Mouse (Mus musculus) mammary gland, adult 2 months (tissue): ENCODE measurements around the gene Gm49396. TPM values are rescaled to one million over a fixed set of nuclear protein-coding genes. Genes with fewer than 3 reads are reported as not detected.

Source experiments
- polyA plus RNA-seq: library from polyadenylated mRNA; depleted of rRNA; stranded (reverse); fragments of >200 nt; gene quantifications from 2 replicates; pipeline ENCODE4 v1.2.3, GENCODE M21; 2012; ENCODE audit warnings: low replicate concordance; rRNA removed

Gm49396 gene
- polyA plus RNA-seq: 2.1 and 2.5 TPM in 2 replicates

GRCm38 (mm10) chr7:30563117-30563905 lies at the start of gene Gm49396, which contains the start of the genes U2af1l4 and Psenen:
Gene Gm49396, plus strand, starts transcription at chr7:30563344.
Gene U2af1l4, plus strand, starts transcription at chr7:30563301.
Gene Psenen, minus strand, starts transcription at chr7:30563627.

DNA sequence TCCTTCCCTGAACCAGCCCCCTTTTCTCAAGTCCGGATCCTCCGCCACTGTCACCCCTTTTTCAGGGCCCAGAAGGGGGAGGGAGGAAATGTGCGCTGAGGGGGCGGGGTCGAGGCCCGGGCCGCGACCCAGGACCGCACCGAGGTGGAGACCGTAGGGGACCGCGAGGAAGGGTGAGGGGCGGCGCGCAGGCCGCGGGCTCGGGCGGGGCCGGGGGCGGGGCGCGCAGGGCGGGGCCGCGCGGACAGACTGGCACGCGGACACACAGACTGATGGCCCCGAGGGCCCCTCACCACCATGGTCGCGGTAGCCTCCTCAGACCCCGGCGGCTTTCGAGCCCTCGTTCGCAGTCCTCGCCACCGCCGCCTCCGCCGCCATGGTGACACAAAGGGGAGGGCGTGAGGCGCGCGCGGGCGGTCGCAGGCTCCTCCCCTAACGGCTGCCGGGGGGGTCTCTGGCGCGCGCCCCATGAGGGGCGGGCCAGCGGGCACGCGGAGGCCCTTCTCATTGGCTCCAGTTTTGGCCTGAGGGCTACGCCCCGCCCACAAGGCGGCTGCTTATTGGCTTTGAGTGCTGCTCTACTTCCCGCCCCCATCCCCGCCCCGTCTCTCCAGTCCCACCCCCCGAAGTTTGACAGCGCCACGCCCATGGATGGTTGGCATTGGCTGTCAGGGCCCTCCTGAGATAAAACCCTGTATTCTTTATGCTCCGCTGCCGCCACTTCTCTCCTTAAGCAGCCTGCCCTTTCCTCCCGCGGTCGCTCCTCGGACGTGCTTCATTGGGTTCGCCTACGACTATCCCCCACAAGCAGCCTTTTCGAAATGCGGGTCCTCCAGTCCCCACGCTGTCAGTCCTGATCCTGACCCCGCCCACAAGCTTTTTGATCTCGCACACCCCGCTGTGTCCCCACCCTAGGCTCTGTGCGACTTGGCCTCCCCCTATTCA lies 28.2 kb upstream of the Gm49396 start, which contains the start of gene Arhgap33:
Gene Arhgap33, minus strand, starts transcription at position 428 of the 945 bp plus-strand sequence.

GRCm38 (mm10) chr7:30552102-30553020 lies 10.8 kb upstream of the Gm49396 start, which contains the start of the genes Hspb6 and Proser3:
Gene Hspb6, plus strand, starts transcription at chr7:30552178.
Gene Proser3, minus strand, starts transcription at chr7:30552299.

GRCm38 (mm10) chr7:30559443-30559954 lies 3.6 kb upstream of the Gm49396 start, which contains the start of gene Lin37:
Gene Lin37, minus strand, starts transcription at chr7:30559838.

GRCm38 (mm10) chr7:30564970-30565571 lies 1.9 kb downstream of the Gm49396 start, which contains the start of gene Igflr1:
Gene Igflr1, plus strand, starts transcription at chr7:30565427.

DNA sequence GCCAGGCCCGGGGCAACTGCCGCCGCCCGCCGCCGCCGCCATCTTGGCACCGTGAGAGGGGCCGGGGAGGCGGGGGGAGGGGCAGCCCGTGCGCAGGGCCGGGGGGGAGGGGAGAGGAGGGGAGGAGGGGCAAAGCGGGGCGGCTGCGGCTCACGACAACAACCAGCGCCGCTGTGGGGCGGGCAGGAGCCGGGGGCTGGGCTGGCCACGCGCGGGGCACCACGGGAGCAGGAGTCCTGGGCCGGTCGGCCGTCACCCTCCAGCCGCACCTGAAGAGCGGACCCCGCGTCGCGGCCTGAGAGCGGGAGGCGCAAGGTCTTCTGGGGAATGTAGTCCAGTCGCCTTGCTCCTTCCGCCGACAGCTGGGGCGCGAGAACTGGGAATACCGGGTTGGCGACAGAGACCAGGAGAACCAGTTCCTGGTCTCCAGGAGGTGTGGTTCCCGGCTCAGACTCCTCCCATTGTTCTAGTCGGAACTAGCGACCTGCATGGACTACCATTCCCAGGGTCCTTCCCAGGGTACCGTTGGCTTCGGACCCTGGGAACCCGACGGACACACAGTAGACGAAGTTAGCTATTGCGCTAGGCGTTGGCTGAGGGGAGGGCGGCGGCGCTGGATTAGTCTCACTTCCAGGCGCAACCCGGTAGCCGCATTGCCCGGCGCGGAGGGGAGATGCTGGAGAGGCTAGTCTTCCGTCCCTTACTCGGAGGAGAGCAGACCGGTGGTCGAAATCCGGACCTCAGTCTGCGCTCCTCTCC lies 25.7 kb downstream of the Gm49396 start, which contains the start of gene Kmt2b:
Gene Kmt2b, minus strand, starts transcription at position 51 of the 759 bp plus-strand sequence.

DNA sequence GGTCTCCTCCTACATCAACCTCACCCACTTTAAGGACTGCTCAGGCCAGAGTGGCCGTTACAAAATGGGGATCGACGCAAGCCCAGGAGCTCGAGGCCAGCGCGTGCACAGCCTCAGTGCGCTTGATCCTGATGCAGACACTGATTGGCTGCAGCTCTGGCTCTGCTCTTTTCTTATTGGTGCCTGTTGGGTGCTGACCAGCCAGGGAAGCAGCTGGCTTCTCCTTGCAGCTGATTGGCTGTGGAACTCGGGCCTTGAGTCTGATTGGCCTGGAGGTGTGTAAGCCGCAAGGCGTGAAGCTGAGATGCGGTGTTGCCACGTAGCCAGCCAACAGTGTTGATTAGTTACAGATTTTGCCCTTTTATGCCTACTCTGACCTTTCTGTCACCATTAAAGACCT lies 35.6 kb downstream of the Gm49396 start, which contains the start of gene Zbtb32:
Gene Zbtb32, minus strand, starts transcription at position 124 of the 400 bp plus-strand sequence.

DNA sequence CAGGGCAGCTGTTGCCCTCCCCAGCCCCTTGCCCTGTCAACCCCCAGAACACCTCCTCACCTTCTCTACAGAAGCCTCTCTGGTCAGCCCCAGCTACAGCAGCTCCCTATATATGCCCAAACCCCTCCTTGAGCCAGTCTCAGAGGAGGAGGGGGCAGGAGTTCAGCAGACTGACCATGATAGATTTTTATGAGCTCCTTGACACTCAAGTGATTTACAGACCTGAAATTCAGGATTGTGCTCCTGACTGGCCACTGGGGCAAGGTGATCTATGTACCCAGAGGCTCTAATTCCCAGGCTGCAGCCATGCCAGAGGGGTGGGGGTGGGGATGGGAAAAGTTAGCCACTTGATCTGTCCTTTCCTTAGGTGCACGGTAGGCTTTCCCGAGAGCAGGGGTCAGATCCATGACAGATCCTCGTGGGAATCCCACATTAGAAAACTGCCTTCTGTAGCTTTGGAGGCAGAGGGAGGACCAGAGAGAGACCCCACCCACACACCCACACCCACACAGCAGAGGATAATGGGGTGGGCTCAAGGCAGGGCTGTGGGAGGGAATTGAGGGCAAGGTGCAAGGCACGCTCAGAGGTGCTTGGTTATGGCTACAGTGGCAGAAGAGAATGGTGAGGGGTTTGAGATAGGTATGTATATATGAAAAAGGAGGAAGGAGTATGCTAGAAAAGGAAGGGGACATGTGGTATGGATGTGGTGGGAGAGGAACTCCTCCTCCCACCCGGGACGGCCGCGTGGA lies 49.7 kb downstream of the Gm49396 start, which contains the start of gene Upk1a:
Gene Upk1a, minus strand, starts transcription at position 194 of the 749 bp plus-strand sequence.

Other genes with a start within 250 kb of the Gm49396 start
- gene Syne4, start 248.5 kb upstream of the Gm49396 start, polyA plus RNA-seq: 58.8 and 76.8 TPM in 2 replicates
- 0.52 and 2.0 TPM in 2 replicates for gene E130208F15Rik, start 241.6 kb upstream of the Gm49396 start, polyA plus RNA-seq
- 18.7 and 40.8 TPM in 2 replicates for gene Sdhaf1, start 239.4 kb upstream of the Gm49396 start, polyA plus RNA-seq
- 6.3 and 9.1 TPM in 2 replicates for gene Lrfn3, start 200.6 kb upstream of the Gm49396 start, polyA plus RNA-seq
- 324 and 410 TPM in 2 replicates for gene Tyrobp, start 149.6 kb upstream of the Gm49396 start, polyA plus RNA-seq
- 133 and 195 TPM in 2 replicates for gene Hcst, start 143.5 kb upstream of the Gm49396 start, polyA plus RNA-seq
- 16.2 and 37.4 TPM in 2 replicates for gene Nfkbid, start 141.6 kb upstream of the Gm49396 start, polyA plus RNA-seq
- 3.7 and 7.4 TPM in 2 replicates for gene Aplp1, start 117.8 kb upstream of the Gm49396 start, polyA plus RNA-seq
- 0.63 TPM in 1 of 2 replicates, not detected in the other for gene Kirrel2, start 105.7 kb upstream of the Gm49396 start, polyA plus RNA-seq
- 0.27 and 0.61 TPM in 2 replicates for gene Nphs1, start 105.0 kb upstream of the Gm49396 start, polyA plus RNA-seq
- gene Prodh2, start 69.7 kb upstream of the Gm49396 start, polyA plus RNA-seq: 1.4 TPM in 1 of 2 replicates, not detected in the other
- gene Arhgap33, start 28.3 kb upstream of the Gm49396 start, polyA plus RNA-seq: 10.7 and 22.5 TPM in 2 replicates
- 49.5 and 798 TPM in 2 replicates for gene Hspb6, start 11.2 kb upstream of the Gm49396 start, polyA plus RNA-seq
- gene Proser3, start 11.0 kb upstream of the Gm49396 start, polyA plus RNA-seq: 8.0 and 10.5 TPM in 2 replicates
- 36.9 and 40.0 TPM in 2 replicates for gene Lin37, start 3.5 kb upstream of the Gm49396 start, polyA plus RNA-seq
- 58.9 and 66.3 TPM in 2 replicates for gene U2af1l4, start within 50 bp of the Gm49396 start, polyA plus RNA-seq
- 97.0 and 187 TPM in 2 replicates for gene Psenen, start 283 bp downstream of the Gm49396 start, polyA plus RNA-seq
- gene Igflr1, start 2.1 kb downstream of the Gm49396 start, polyA plus RNA-seq: 9.9 and 16.6 TPM in 2 replicates
- gene Kmt2b, start 25.4 kb downstream of the Gm49396 start, polyA plus RNA-seq: 63.8 and 73.1 TPM in 2 replicates
- 4.8 and 7.8 TPM in 2 replicates for gene Zbtb32, start 35.6 kb downstream of the Gm49396 start, polyA plus RNA-seq
- 1.4 and 2.3 TPM in 2 replicates for gene Upk1a, start 49.5 kb downstream of the Gm49396 start, polyA plus RNA-seq
- gene Cox6b1, start 62.8 kb downstream of the Gm49396 start, polyA plus RNA-seq: 332 and 742 TPM in 2 replicates
- not detected in 2 replicates for gene Etv2, start 72.5 kb downstream of the Gm49396 start, polyA plus RNA-seq
- 53.5 and 112 TPM in 2 replicates for gene Rbm42, start 87.0 kb downstream of the Gm49396 start, polyA plus RNA-seq
- gene Haus5, start 101.7 kb downstream of the Gm49396 start, polyA plus RNA-seq: 11.4 and 12.7 TPM in 2 replicates
- gene Pmis2, start 108.3 kb downstream of the Gm49396 start, polyA plus RNA-seq: not detected in 2 replicates
- not detected in 2 replicates for gene 2200002J24Rik, start 135.6 kb downstream of the Gm49396 start, polyA plus RNA-seq
- 0.05 and 0.70 TPM in 2 replicates for gene Atp4a, start 148.9 kb downstream of the Gm49396 start, polyA plus RNA-seq
- gene Tmem147, start 166.2 kb downstream of the Gm49396 start, polyA plus RNA-seq: 183 and 405 TPM in 2 replicates
- 0.09 and 0.10 TPM in 2 replicates for gene Gapdhs, start 180.3 kb downstream of the Gm49396 start, polyA plus RNA-seq
- 6.5 and 14.4 TPM in 2 replicates for gene Sbsn, start 188.1 kb downstream of the Gm49396 start, polyA plus RNA-seq
- 5.2 and 132 TPM in 2 replicates for gene Dmkn, start 200.4 kb downstream of the Gm49396 start, polyA plus RNA-seq
- gene Krtdap, start 224.6 kb downstream of the Gm49396 start, polyA plus RNA-seq: 1.2 and 71.0 TPM in 2 replicates